Mouse (Mus musculus) hindbrain, embryonic 11.5 days (tissue): ENCODE measurements around the gene Dgcr6. TPM values are rescaled to one million over a fixed set of nuclear protein-coding genes. Genes with fewer than 3 reads are reported as not detected.

ENCODE experiments used
- ATAC-seq: fragments of 200-750 bp; cut with Nextera tagmentation; 2 replicates; pipeline ENCODE4 v1.8.0; 2017; ENCODE audit warnings: mild to moderate bottlenecking, moderate TSS enrichment, moderate library complexity; ENCODE audit not compliant: low FRiP score
- DNase-seq: peaks from one replicate; pipeline ENCODE4 v3.0.0-alpha.2; 2015; ENCODE audit warnings: low spot score
- H3K27ac ChIP-seq: fragments of 300-500 bp; sonication (generic); 2 replicates; pipeline ENCODE4 v1.5.1; 2014; ENCODE audit warnings: mild to moderate bottlenecking, low read depth, low read length
- H3K27me3 ChIP-seq: fragments of 300-500 bp; sonication (generic); 2 replicates; pipeline ENCODE4 v1.6.1; 2014; ENCODE audit warnings: mild to moderate bottlenecking, low read length, moderate library complexity, mixed read lengths; ENCODE audit not compliant: control insufficient read depth, insufficient read depth
- H3K36me3 ChIP-seq: fragments of 300-500 bp; sonication (generic); 2 replicates; pipeline ENCODE4 v1.6.1; 2014; ENCODE audit warnings: mild to moderate bottlenecking, low read length, moderate library complexity, mixed read lengths; ENCODE audit not compliant: control insufficient read depth, insufficient read depth
- H3K4me1 ChIP-seq: fragments of 300-500 bp; sonication (generic); replicated peaks from 2 replicates; pipeline ENCODE4 v1.6.1; 2014; ENCODE audit warnings: low read length, mixed read lengths; ENCODE audit not compliant: control insufficient read depth, insufficient read depth
- H3K4me2 ChIP-seq: fragments of 300-500 bp; sonication (generic); replicated peaks from 2 replicates; pipeline ENCODE4 v1.6.1; 2014; ENCODE audit warnings: mild to moderate bottlenecking, low read depth, low read length
- H3K4me3 ChIP-seq: fragments of 300-500 bp; sonication (generic); 2 replicates; pipeline ENCODE4 v1.5.1; 2014; ENCODE audit warnings: low read depth, low read length
- H3K9ac ChIP-seq: fragments of 300-500 bp; sonication (generic); 2 replicates; pipeline ENCODE4 v1.6.1; 2014; ENCODE audit warnings: low read depth, low read length
- H3K9me3 ChIP-seq: fragments of 300-500 bp; sonication (generic); 2 replicates; pipeline ENCODE4 v1.6.1; 2016; ENCODE audit warnings: low read length; ENCODE audit not compliant: control insufficient read depth
- WGBS: fragments of 180-500 bp; shearing (Covaris S2); extraction: QIAGEN DNeasy Blood & Tissue Kit; methylation state at CpG from one replicate; pipeline ENCODE4 v1.1.7; 2014; 5-methylcytosine and 5-hydroxymethylcytosine counted together
- polyA plus RNA-seq: library from polyadenylated mRNA; unstranded; fragments of >200 nt; fragmentation: Nextera tagmentation; extraction: Ambion mirVana; gene quantifications from 2 replicates; pipeline ENCODE4 v1.2.1, GENCODE M21; 2014

Dgcr6 gene
- polyA plus RNA-seq, 1 experiment from 2014 or later, result 128 TPM

- H3K36me3 ChIP-seq, result no peaks in the 10 kb centered on the region
- DNase-seq (no peak), ATAC-seq (no peak)
- H3K4me3 ChIP-seq, result no peak overlapping the region
- no peaks in the 10 kb centered on the region for H3K27me3 ChIP-seq
- no peak overlapping the region for H3K27ac ChIP-seq
- 80% methylated on average over 10 of the region's 10 CpGs for WGBS
- H3K9ac ChIP-seq, result no peak overlapping the region
- H3K9me3 ChIP-seq, result no peaks in the 10 kb centered on the region
- no peak overlapping the region for H3K4me2 ChIP-seq
- H3K4me1 ChIP-seq, result no peaks in the 10 kb centered on the region
These were observed 6.6 kb downstream of the Dgcr6 start for GRCm38 (mm10) chr16:18059243-18059642.

GRCm38 (mm10) chr16:18061201-18061600 lies 8.5 kb downstream of the Dgcr6 start:
- Histone ChIP-seq H3K9me3 (no peaks in the 10 kb centered on the region), H3K27ac (no peak overlapping the region), H3K36me3 (no peaks in the 10 kb centered on the region), H3K4me2 (no peak overlapping the region), H3K9ac (no peak overlapping the region), H3K4me1 (no peaks in the 10 kb centered on the region), H3K4me3 (no peak overlapping the region), H3K27me3 (no peaks in the 10 kb centered on the region)
- DNase-seq, result no peak
- no peak for ATAC-seq
- 90% methylated on average over 11 of the region's 11 CpGs for WGBS

GRCm38 (mm10) chr16:18066060-18067009 lies 13.7 kb downstream of the Dgcr6 start:
- under 1% methylated on average over 52 of the region's 81 CpGs for WGBS
- ATAC-seq, result peak; percentile 98
- peak overlapping the region; percentile 90 for H3K4me3 ChIP-seq
- H3K27ac ChIP-seq, result peak overlapping the region; percentile 95
- peak; percentile 96 for DNase-seq
- H3K36me3 ChIP-seq, result 0 out of 2 replicates have a peak, but pooled peaks cover 2% of the 10 kb centered on the region
- H3K9ac ChIP-seq, result peak overlapping the region; percentile 90
- no peaks in the 10 kb centered on the region; the same call in 1 of the 2 replicates for H3K4me1 ChIP-seq
- peak overlapping the region; percentile 85 for H3K4me2 ChIP-seq
- H3K27me3 ChIP-seq, result no peaks in the 10 kb centered on the region
- no peaks in the 10 kb centered on the region for H3K9me3 ChIP-seq

- DNase-seq (no peak), ATAC-seq (no peak)
- WGBS, result 87% methylated on average over 8 of the region's 8 CpGs
- Histone ChIP-seq H3K9ac (no peak overlapping the region), H3K4me1 (no peaks in the 10 kb centered on the region; the same call in 1 of the 2 replicates), H3K4me3 (no peak overlapping the region), H3K4me2 (no peak overlapping the region), H3K27ac (no peak overlapping the region), H3K36me3 (0 out of 2 replicates have a peak, but pooled peaks cover 7% of the 10 kb centered on the region), H3K27me3 (no peaks in the 10 kb centered on the region), H3K9me3 (no peaks in the 10 kb centered on the region)
These were observed 16.2 kb downstream of the Dgcr6 start for GRCm38 (mm10) chr16:18068653-18069376.

GRCm38 (mm10) chr16:18070798-18071197 lies 18.1 kb downstream of the Dgcr6 start:
- H3K27ac ChIP-seq, result no peak overlapping the region
- no peak overlapping the region for H3K4me3 ChIP-seq
- no peak overlapping the region for H3K4me2 ChIP-seq
- no peaks in the 10 kb centered on the region for H3K9me3 ChIP-seq
- H3K36me3 ChIP-seq, result 0 out of 2 replicates have a peak, but pooled peaks cover 7% of the 10 kb centered on the region
- no peaks in the 10 kb centered on the region; the same call in 1 of the 2 replicates for H3K4me1 ChIP-seq
- 90% methylated on average over 5 of the region's 5 CpGs for WGBS
- no peak overlapping the region for H3K9ac ChIP-seq
- H3K27me3 ChIP-seq, result no peaks in the 10 kb centered on the region
- DNase-seq (no peak), ATAC-seq (no peak)

GRCm38 (mm10) chr16:18072089-18072488 lies 19.4 kb downstream of the Dgcr6 start:
- Histone ChIP-seq H3K27me3 (no peaks in the 10 kb centered on the region), H3K9ac (no peak overlapping the region), H3K27ac (no peak overlapping the region), H3K4me3 (no peak overlapping the region), H3K4me1 (no peaks in the 10 kb centered on the region; the same call in 1 of the 2 replicates), H3K4me2 (no peak overlapping the region), H3K36me3 (0 out of 2 replicates have a peak, but pooled peaks cover 7% of the 10 kb centered on the region), H3K9me3 (no peaks in the 10 kb centered on the region)
- 90% methylated on average over 13 of the region's 13 CpGs for WGBS
- no peak for ATAC-seq
- DNase-seq, result no peak

GRCm38 (mm10) chr16:18073259-18073962 lies 20.8 kb downstream of the Dgcr6 start:
- Histone ChIP-seq H3K9ac (no peak overlapping the region), H3K9me3 (no peaks in the 10 kb centered on the region), H3K27me3 (no peaks in the 10 kb centered on the region), H3K27ac (no peak overlapping the region), H3K4me2 (no peak overlapping the region), H3K4me1 (no peaks in the 10 kb centered on the region), H3K36me3 (0 out of 2 replicates have a peak, but pooled peaks cover 7% of the 10 kb centered on the region), H3K4me3 (no peak overlapping the region)
- no peak for DNase-seq
- ATAC-seq, result no peak
- WGBS, result 92% methylated on average over 9 of the region's 9 CpGs

- H3K4me3 ChIP-seq, result no peak overlapping the region
- no peak overlapping the region for H3K9ac ChIP-seq
- H3K4me2 ChIP-seq, result no peak overlapping the region
- no peaks in the 10 kb centered on the region for H3K27me3 ChIP-seq
- 85% methylated on average over 5 of the region's 5 CpGs for WGBS
- ATAC-seq (no peak), DNase-seq (no peak)
- no peak overlapping the region for H3K27ac ChIP-seq
- H3K9me3 ChIP-seq, result no peaks in the 10 kb centered on the region
- H3K4me1 ChIP-seq, result no peaks in the 10 kb centered on the region
- H3K36me3 ChIP-seq, result 0 out of 2 replicates have a peak, but pooled peaks cover 7% of the 10 kb centered on the region
These were observed 22.0 kb downstream of the Dgcr6 start for GRCm38 (mm10) chr16:18074611-18075010.
